Mouse (Mus musculus): Measurements from ENCODE around the gene Megf6. TPM values are rescaled to one million over a fixed set of nuclear protein-coding genes. Genes with fewer than 3 reads are reported as not detected.
A peak's percentile ranks its signal among the peaks of the same experiment; 100 is the strongest.

Gene Megf6
- polyA plus RNA-seq, 1 experiment = not detected

- H3K36me3 ChIP-seq (replicated peaks; ENCODE audit: low read length) = no peaks in the 10 kb centered on the region
- no peaks in the 10 kb centered on the region for H3K9me3 ChIP-seq
- peaks cover 70% of the 10 kb centered on the region for H3K27me3 ChIP-seq (replicated peaks)
- H3K4me3 ChIP-seq (replicated peaks) = peak overlapping the region; percentile 96
- TF ChIP-seq GATA1 (IDR thresholded peaks at IDR 0.05; ENCODE audit: borderline replicate concordance, low read length) (no peak), FLI1 (IDR thresholded peaks at IDR 0.05; ENCODE audit: low read length) (no peak)
- peaks cover 44% of the 10 kb centered on the region for H3K4me1 ChIP-seq
Observed at GRCm38 (mm10) chr4:154139671-154140181, 30.8 kb upstream of the Megf6 start.

GRCm38 (mm10) chr4:154140182-154140212 lies 30.5 kb upstream of the Megf6 start, which contains the start of gene Trp73:
TSS of gene Trp73 (minus strand) at chr4:154140208.
- H3K9me3 ChIP-seq = no peaks in the 10 kb centered on the region
- H3K4me1 ChIP-seq = peaks cover 45% of the 10 kb centered on the region
- peak within 1 kb of the TSS; percentile 96 for H3K4me3 ChIP-seq (replicated peaks)
- H3K36me3 ChIP-seq (replicated peaks; ENCODE audit: low read length) = peaks cover under 1% of the 10 kb centered on the region
- no peak for TF ChIP-seq GATA1 (IDR thresholded peaks at IDR 0.05; ENCODE audit: borderline replicate concordance, low read length)
- no peak for TF ChIP-seq FLI1 (IDR thresholded peaks at IDR 0.05; ENCODE audit: low read length)
- peaks cover 68% of the 10 kb centered on the region for H3K27me3 ChIP-seq (replicated peaks)

GRCm38 (mm10) chr4:154140213-154141008 lies 30.1 kb upstream of the Megf6 start:
- TF ChIP-seq GATA1 (IDR thresholded peaks at IDR 0.05; ENCODE audit: borderline replicate concordance, low read length) = no peak
- no peak for TF ChIP-seq FLI1 (IDR thresholded peaks at IDR 0.05; ENCODE audit: low read length)
- H3K27me3 ChIP-seq (replicated peaks) = peaks cover 63% of the 10 kb centered on the region
- H3K9me3 ChIP-seq = no peaks in the 10 kb centered on the region
- H3K4me1 ChIP-seq = peaks cover 47% of the 10 kb centered on the region
- H3K4me3 ChIP-seq (replicated peaks) = peak overlapping the region; percentile 96
- H3K36me3 ChIP-seq (replicated peaks; ENCODE audit: low read length) = peaks cover 4% of the 10 kb centered on the region

- H3K36me3 ChIP-seq (replicated peaks; ENCODE audit: low read length) = peaks cover 10% of the 10 kb centered on the region
- H3K27me3 ChIP-seq (replicated peaks) = peaks cover 55% of the 10 kb centered on the region
- H3K9me3 ChIP-seq = no peaks in the 10 kb centered on the region
- TF ChIP-seq GATA1 (IDR thresholded peaks at IDR 0.05; ENCODE audit: borderline replicate concordance, low read length) = no peak
- no peak for TF ChIP-seq FLI1 (IDR thresholded peaks at IDR 0.05; ENCODE audit: low read length)
- peaks cover 47% of the 10 kb centered on the region for H3K4me1 ChIP-seq
- peak overlapping the region; percentile 96 for H3K4me3 ChIP-seq (replicated peaks)
Observed at GRCm38 (mm10) chr4:154141009-154141867, 29.3 kb upstream of the Megf6 start.

- peaks cover 22% of the 10 kb centered on the region for H3K36me3 ChIP-seq (replicated peaks; ENCODE audit: low read length)
- TF ChIP-seq FLI1 (IDR thresholded peaks at IDR 0.05; ENCODE audit: low read length) = peak; percentile 57; the same call in 1 of the 2 replicates
- no peak for TF ChIP-seq GATA1 (IDR thresholded peaks at IDR 0.05; ENCODE audit: borderline replicate concordance, low read length)
- no peaks in the 10 kb centered on the region for H3K9me3 ChIP-seq
- H3K27me3 ChIP-seq (replicated peaks) = peaks cover 45% of the 10 kb centered on the region
- H3K4me3 ChIP-seq (replicated peaks) = peak within 1 kb of the TSS; percentile 96
- H3K4me1 ChIP-seq = peaks cover 47% of the 10 kb centered on the region
Observed at GRCm38 (mm10) chr4:154142211-154143040, 28.1 kb upstream of the Megf6 start, which contains the start of gene Wrap73. TSS of gene Wrap73 (plus strand) at chr4:154142372.

- Histone ChIP-seq H3K27me3 (replicated peaks) (peaks cover 23% of the 10 kb centered on the region), H3K4me3 (replicated peaks) (no peak overlapping the region), H3K9me3 (no peaks in the 10 kb centered on the region), H3K36me3 (replicated peaks; ENCODE audit: low read length) (peaks cover 39% of the 10 kb centered on the region), H3K4me1 (peaks cover 42% of the 10 kb centered on the region)
- TF ChIP-seq GATA1 (IDR thresholded peaks at IDR 0.05; ENCODE audit: borderline replicate concordance, low read length) (no peak), FLI1 (IDR thresholded peaks at IDR 0.05; ENCODE audit: low read length) (no peak)
Observed at GRCm38 (mm10) chr4:154144712-154145111, 25.8 kb upstream of the Megf6 start.

- H3K4me3 ChIP-seq (replicated peaks) = no peak overlapping the region
- TF ChIP-seq FLI1 (IDR thresholded peaks at IDR 0.05; ENCODE audit: low read length) = no peak
- TF ChIP-seq GATA1 (IDR thresholded peaks at IDR 0.05; ENCODE audit: borderline replicate concordance, low read length) = no peak
- peaks cover 54% of the 10 kb centered on the region for H3K36me3 ChIP-seq (replicated peaks; ENCODE audit: low read length)
- peaks cover 33% of the 10 kb centered on the region for H3K4me1 ChIP-seq
- H3K9me3 ChIP-seq = no peaks in the 10 kb centered on the region
- peaks cover 6% of the 10 kb centered on the region for H3K27me3 ChIP-seq (replicated peaks)
Observed at GRCm38 (mm10) chr4:154146342-154146741, 24.2 kb upstream of the Megf6 start.

- Histone ChIP-seq H3K9me3 (no peaks in the 10 kb centered on the region), H3K4me3 (replicated peaks) (no peak overlapping the region), H3K4me1 (peaks cover 34% of the 10 kb centered on the region), H3K27me3 (replicated peaks) (no peaks in the 10 kb centered on the region), H3K36me3 (replicated peaks; ENCODE audit: low read length) (peaks cover 95% of the 10 kb centered on the region)
- TF ChIP-seq GATA1 (IDR thresholded peaks at IDR 0.05; ENCODE audit: borderline replicate concordance, low read length) = no peak
- no peak for TF ChIP-seq FLI1 (IDR thresholded peaks at IDR 0.05; ENCODE audit: low read length)
Observed at GRCm38 (mm10) chr4:154154104-154154503, 16.4 kb upstream of the Megf6 start.

GRCm38 (mm10) chr4:154156050-154156449 lies 14.5 kb upstream of the Megf6 start:
- no peaks in the 10 kb centered on the region for H3K27me3 ChIP-seq (replicated peaks)
- H3K36me3 ChIP-seq (replicated peaks; ENCODE audit: low read length) = peaks cover 83% of the 10 kb centered on the region

More at GRCm38 (mm10) chr4:154156050-154156449, 14.5 kb upstream of the Megf6 start:
- peak overlapping the region; percentile 5 for H3K4me3 ChIP-seq (replicated peaks)
- TF ChIP-seq FLI1 (IDR thresholded peaks at IDR 0.05; ENCODE audit: low read length) = no peak
- TF ChIP-seq GATA1 (IDR thresholded peaks at IDR 0.05; ENCODE audit: borderline replicate concordance, low read length) = no peak
- no peaks in the 10 kb centered on the region for H3K9me3 ChIP-seq
- H3K4me1 ChIP-seq = peaks cover 38% of the 10 kb centered on the region

All from megakaryocyte, embryonic 14.5 days (primary cell).